Mouse (Mus musculus): ENCODE data around the gene Synpr. TPM values are rescaled to one million over a fixed set of nuclear protein-coding genes. Genes with fewer than 3 reads are reported as not detected.

Gene Synpr
- polyA plus RNA-seq, 1 experiment from 2014 or later, result 0.06 TPM

GRCm38 (mm10) chr14:13285341-13286130 lies 956 bp downstream of the Synpr start:
- POLR2A ChIA-PET, result no interaction called here
- in situ Hi-C loops (cut with MboI; ENCODE audit: low pct_unique_long_range_greater_than_20kb), result no loop called here
- peaks cover 8% of the 10 kb centered on the region for H3K27me3 ChIP-seq
- no peak for TF ChIP-seq CTCF (IDR thresholded peaks at IDR 0.05)
- DNase-seq (ENCODE audit: low read depth, low spot score) (no peak), ATAC-seq (no peak)
- CTCF ChIA-PET, result no interaction called here

- ATAC-seq (no peak), DNase-seq (ENCODE audit: low read depth, low spot score) (no peak)
- CTCF ChIA-PET, result no interaction called here
- H3K27me3 ChIP-seq, result no peaks in the 10 kb centered on the region
- POLR2A ChIA-PET, result no interaction called here
- in situ Hi-C loops (cut with MboI; ENCODE audit: low pct_unique_long_range_greater_than_20kb), result no loop called here
- TF ChIP-seq CTCF (IDR thresholded peaks at IDR 0.05), result no peak
Observed at GRCm38 (mm10) chr14:13294200-13294599, 9.6 kb downstream of the Synpr start.

- in situ Hi-C loops (cut with MboI; ENCODE audit: low pct_unique_long_range_greater_than_20kb), result no loop called here
- TF ChIP-seq CTCF (IDR thresholded peaks at IDR 0.05), result no peak
- POLR2A ChIA-PET, result no interaction called here
Observed at GRCm38 (mm10) chr14:13314323-13314722, 29.7 kb downstream of the Synpr start.

GRCm38 (mm10) chr14:13328461-13328860 lies 43.9 kb downstream of the Synpr start:
- ChIA-PET POLR2A (no interaction called here), CTCF (interaction anchor here (0.8 kb wide), 1 partner anchor 15 kb away, joined by 3 read pairs; no protein-coding TSS in a partner anchor)
- no peak for DNase-seq (ENCODE audit: low read depth, low spot score)
- ATAC-seq, result no peak
- no peaks in the 10 kb centered on the region for H3K27me3 ChIP-seq
- TF ChIP-seq CTCF (IDR thresholded peaks at IDR 0.05), result no peak
- in situ Hi-C loops (cut with MboI; ENCODE audit: low pct_unique_long_range_greater_than_20kb), result no loop called here

More at GRCm38 (mm10) chr14:13314323-13314722, 29.7 kb downstream of the Synpr start:
- DNase-seq (ENCODE audit: low read depth, low spot score) (no peak), ATAC-seq (no peak)
- CTCF ChIA-PET, result interaction anchor here (1.2 kb wide), 1 partner anchor 11 kb away, joined by 3 read pairs; no protein-coding TSS in a partner anchor
- H3K27me3 ChIP-seq, result no peaks in the 10 kb centered on the region

- CTCF ChIA-PET, result no interaction called here
- in situ Hi-C loops (cut with MboI; ENCODE audit: low pct_unique_long_range_greater_than_20kb), result no loop called here
- no peak for TF ChIP-seq CTCF (IDR thresholded peaks at IDR 0.05)
- DNase-seq (ENCODE audit: low read depth, low spot score) (no peak), ATAC-seq (no peak)
- no peaks in the 10 kb centered on the region for H3K27me3 ChIP-seq
- POLR2A ChIA-PET, result no interaction called here
Observed at GRCm38 (mm10) chr14:13332497-13333306, 48.1 kb downstream of the Synpr start.

DNA sequence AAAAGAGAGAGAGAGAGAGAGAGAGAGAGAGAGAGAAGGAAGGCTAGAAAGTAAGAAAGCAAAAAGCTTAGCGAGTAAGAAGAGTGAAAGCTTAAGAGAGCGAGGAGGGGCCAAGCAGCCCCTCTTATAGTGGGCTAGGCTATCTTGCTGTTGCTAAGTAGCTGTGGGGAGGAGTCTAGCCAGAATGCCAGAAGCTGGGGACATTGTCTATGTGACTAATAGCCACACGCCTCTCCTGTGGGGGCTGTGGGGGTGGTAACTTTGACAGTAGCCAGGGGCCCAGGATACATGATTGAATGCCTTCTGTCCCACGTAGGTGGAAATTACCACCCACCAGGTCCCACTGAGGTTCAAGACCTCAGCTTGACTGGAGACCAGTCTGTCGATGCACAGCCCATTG lies 48.8 kb downstream of the Synpr start:
- ATAC-seq, result no peak
- no peaks in the 10 kb centered on the region for H3K27me3 ChIP-seq
- in situ Hi-C loops (cut with MboI; ENCODE audit: low pct_unique_long_range_greater_than_20kb), result no loop called here
- no peak for TF ChIP-seq CTCF (IDR thresholded peaks at IDR 0.05)
- ChIA-PET POLR2A (no interaction called here), CTCF (no interaction called here)
- DNase-seq (ENCODE audit: low read depth, low spot score), result no peak

DNA sequence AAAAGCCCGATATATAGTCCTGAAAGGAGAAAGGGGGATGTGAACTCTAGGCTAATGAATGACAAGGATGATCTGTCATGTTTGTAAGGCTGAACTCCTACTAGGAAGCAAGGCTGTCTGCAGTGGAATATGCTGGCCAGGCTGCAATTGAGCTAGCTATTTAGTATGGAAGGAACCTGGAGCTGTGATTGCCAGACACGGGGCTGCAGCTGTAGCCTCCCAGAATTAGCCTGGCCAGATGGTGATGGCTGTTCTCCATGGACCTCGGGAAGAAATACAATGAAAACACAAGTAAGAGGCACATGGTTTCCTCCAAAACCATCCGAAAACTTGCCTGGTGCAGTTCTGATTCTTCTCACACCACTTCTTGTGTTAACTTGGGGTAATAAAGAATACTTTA lies 51.6 kb downstream of the Synpr start:
- in situ Hi-C loops (cut with MboI; ENCODE audit: low pct_unique_long_range_greater_than_20kb), result no loop called here
- ChIA-PET CTCF (no interaction called here), POLR2A (no interaction called here)
- DNase-seq (ENCODE audit: low read depth, low spot score) (no peak), ATAC-seq (no peak)
- H3K27me3 ChIP-seq, result no peaks in the 10 kb centered on the region
- no peak for TF ChIP-seq CTCF (IDR thresholded peaks at IDR 0.05)

- in situ Hi-C loops (cut with MboI; ENCODE audit: low pct_unique_long_range_greater_than_20kb), result no loop called here
- H3K27me3 ChIP-seq, result no peaks in the 10 kb centered on the region
- ChIA-PET POLR2A (no interaction called here), CTCF (no interaction called here)
- TF ChIP-seq CTCF (IDR thresholded peaks at IDR 0.05), result no peak
- DNase-seq (ENCODE audit: low read depth, low spot score), result no peak
- peak; percentile 60 for ATAC-seq
Observed at GRCm38 (mm10) chr14:13340688-13341087, 56.1 kb downstream of the Synpr start.

GRCm38 (mm10) chr14:13344240-13344639 lies 59.7 kb downstream of the Synpr start:
- in situ Hi-C loops (cut with MboI; ENCODE audit: low pct_unique_long_range_greater_than_20kb), result no loop called here
- POLR2A ChIA-PET, result no interaction called here
- peak; percentile 23 for TF ChIP-seq CTCF (IDR thresholded peaks at IDR 0.05)
- no peak for DNase-seq (ENCODE audit: low read depth, low spot score)
- CTCF ChIA-PET, result interaction anchor here (1.9 kb wide), 1 partner anchor 573 kb away, joined by 7 read pairs; no protein-coding TSS in a partner anchor
- no peaks in the 10 kb centered on the region for H3K27me3 ChIP-seq
- no peak for ATAC-seq

DNA sequence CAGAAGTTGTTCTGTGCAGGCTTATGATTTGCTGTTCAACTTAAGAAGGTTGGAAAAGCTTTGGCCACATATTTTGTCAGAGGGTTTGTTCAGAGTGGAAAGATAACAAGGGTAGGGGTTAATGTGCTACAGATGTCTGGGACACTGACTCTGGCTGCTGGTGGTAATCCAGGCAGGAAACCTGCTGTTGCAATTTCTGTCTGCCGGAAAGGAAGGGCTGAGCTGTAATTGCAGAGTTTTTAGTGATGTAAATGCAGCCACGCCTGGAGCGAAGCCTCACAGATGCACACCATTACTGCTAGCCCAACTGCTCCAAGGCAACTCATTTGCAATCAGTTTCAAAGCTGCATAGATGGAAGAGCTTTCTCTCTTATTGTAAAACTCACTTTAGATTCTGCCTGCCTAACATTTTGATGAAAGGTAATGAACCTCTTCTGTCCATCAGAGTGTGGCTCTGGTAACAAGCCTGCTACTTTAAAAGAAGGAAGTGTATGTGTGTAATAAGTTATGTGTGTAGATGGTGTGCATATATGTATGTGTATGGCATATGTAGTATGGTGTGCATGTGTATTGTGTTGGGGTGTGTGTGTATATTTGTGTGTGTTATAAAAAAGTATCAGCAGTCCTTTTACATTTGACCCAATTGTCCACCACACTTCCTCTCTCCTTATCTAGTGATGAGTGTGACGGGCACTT lies 64.7 kb downstream of the Synpr start:
- CTCF ChIA-PET, result interaction anchor here (1.8 kb wide), 1 partner anchor 552 kb away, joined by 4 read pairs; no protein-coding TSS in a partner anchor
- ATAC-seq (no peak), DNase-seq (ENCODE audit: low read depth, low spot score) (no peak)
- POLR2A ChIA-PET, result no interaction called here
- H3K27me3 ChIP-seq, result no peaks in the 10 kb centered on the region
- no peak for TF ChIP-seq CTCF (IDR thresholded peaks at IDR 0.05)
- in situ Hi-C loops (cut with MboI; ENCODE audit: low pct_unique_long_range_greater_than_20kb), result no loop called here
